Mouse (Mus musculus) embryonic facial prominence, embryonic 11.5 days (tissue): ENCODE measurements around the gene Pard3b. TPM values are rescaled to one million over a fixed set of nuclear protein-coding genes. Genes with fewer than 3 reads are reported as not detected.
"Not testable (repeated sequence)": the region's sequence is repeated elsewhere in the genome, so short reads cannot be mapped to it uniquely, and the experiment has no call there.

Experiments used
- ATAC-seq: fragments of 200-750 bp; cut with Nextera tagmentation; replicated peaks from 2 replicates; pipeline ENCODE4 v1.8.0; 2017; ENCODE audit warnings: low read depth; ENCODE audit not compliant: insufficient number of reproducible peaks, low FRiP score, low TSS enrichment
- DNase-seq: peaks from one replicate; pipeline ENCODE4 v3.0.0-alpha.2; 2015; ENCODE audit warnings: low spot score
- H3K27ac ChIP-seq: fragments of 300-500 bp; sonication (generic); replicated peaks from 2 replicates; pipeline ENCODE4 v1.5.1; 2014; ENCODE audit warnings: mild to moderate bottlenecking, low read depth, low read length, control low read depth
- H3K27me3 ChIP-seq: fragments of 300-500 bp; sonication (generic); 2 replicates; pipeline ENCODE4 v1.6.1; 2014; ENCODE audit warnings: mild to moderate bottlenecking, low read length, moderate library complexity, mixed read lengths; ENCODE audit not compliant: control insufficient read depth, insufficient read depth
- H3K36me3 ChIP-seq: fragments of 300-500 bp; sonication (generic); replicated peaks from 2 replicates; pipeline ENCODE4 v1.6.1; 2014; ENCODE audit warnings: low read depth, mild to moderate bottlenecking, low read length, moderate library complexity, mixed read lengths; ENCODE audit not compliant: control insufficient read depth, insufficient read depth
- H3K4me1 ChIP-seq: fragments of 300-500 bp; sonication (generic); 2 replicates; pipeline ENCODE4 v1.6.1; 2014; ENCODE audit warnings: low read length, mixed read lengths; ENCODE audit not compliant: control insufficient read depth, insufficient read depth
- H3K4me2 ChIP-seq: fragments of 300-500 bp; sonication (generic); 2 replicates; pipeline ENCODE4 v1.6.1; 2014; ENCODE audit warnings: low read depth, mild to moderate bottlenecking, control low read depth, low read length, moderate library complexity
- H3K4me3 ChIP-seq: fragments of 300-500 bp; sonication (generic); 2 replicates; pipeline ENCODE4 v1.5.1; 2014; ENCODE audit warnings: low read depth, low read length, control low read depth
- H3K9ac ChIP-seq: fragments of 300-500 bp; sonication (generic); replicated peaks from 2 replicates; pipeline ENCODE4 v1.6.1; 2014; ENCODE audit warnings: mild to moderate bottlenecking, control low read depth, low read length
- H3K9me3 ChIP-seq: fragments of 300-500 bp; sonication (generic); replicated peaks from 2 replicates; pipeline ENCODE4 v1.6.1; 2016; ENCODE audit warnings: mild to moderate bottlenecking, low read length, inconsistent platforms, mixed read lengths; ENCODE audit not compliant: control insufficient read depth
- WGBS: fragments of 180-500 bp; shearing (Covaris S2); extraction: QIAGEN DNeasy Blood & Tissue Kit; methylation state at CpG from one replicate; pipeline ENCODE4 v1.1.7; 2014; 5-methylcytosine and 5-hydroxymethylcytosine counted together
- polyA plus RNA-seq: library from polyadenylated mRNA; unstranded; fragments of >200 nt; fragmentation: Nextera tagmentation; extraction: Ambion mirVana; gene quantifications from 2 replicates; pipeline ENCODE4 v1.2.1, GENCODE M21; 2014

Pard3b gene
- polyA plus RNA-seq, 1 experiment from 2014 or later, result 7.7 TPM

DNA sequence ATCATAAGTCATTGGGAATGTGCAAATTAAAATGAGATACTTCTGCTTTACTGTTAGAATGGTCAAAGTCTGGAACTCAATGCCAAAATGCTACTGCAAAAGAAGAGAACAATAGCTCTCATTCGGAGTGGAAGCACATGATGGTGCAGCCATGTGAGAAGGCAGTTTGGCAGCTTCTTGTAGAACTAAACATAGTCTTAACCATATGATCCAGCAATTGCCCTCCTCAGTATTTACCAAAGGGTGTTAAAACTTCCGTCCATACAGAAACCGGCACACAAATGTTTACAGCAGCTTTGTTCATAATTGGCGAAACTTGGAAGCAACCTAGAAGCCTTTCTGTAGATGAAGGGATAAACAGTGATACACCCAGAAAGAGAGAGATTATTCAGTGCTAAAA, 943.9 kb downstream of the Pard3b start:
- H3K27ac ChIP-seq, result no peak overlapping the region
- 86% methylated on average over 4 of the region's 4 CpGs for WGBS
- H3K36me3 ChIP-seq, result no peaks in the 10 kb centered on the region
- no peak overlapping the region for H3K9ac ChIP-seq
- H3K9me3 ChIP-seq, result no peaks in the 10 kb centered on the region
- H3K4me2 ChIP-seq, result no peak overlapping the region
- no peak overlapping the region for H3K4me3 ChIP-seq
- no peak for DNase-seq
- no peaks in the 10 kb centered on the region for H3K27me3 ChIP-seq
- no peaks in the 10 kb centered on the region for H3K4me1 ChIP-seq
- no peak for ATAC-seq

- Histone ChIP-seq H3K4me2 (no peak overlapping the region), H3K36me3 (no peaks in the 10 kb centered on the region), H3K4me1 (peaks cover 4% of the 10 kb centered on the region), H3K9ac (no peak overlapping the region), H3K4me3 (no peak overlapping the region), H3K9me3 (no peaks in the 10 kb centered on the region), H3K27me3 (no peaks in the 10 kb centered on the region), H3K27ac (no peak overlapping the region)
- 97% methylated on average over 6 of the region's 6 CpGs for WGBS
- DNase-seq (no peak), ATAC-seq (no peak)
Observed at GRCm38 (mm10) chr1:62587536-62587935, 948.9 kb downstream of the Pard3b start.

- Histone ChIP-seq H3K4me3 (no peak overlapping the region), H3K36me3 (no peaks in the 10 kb centered on the region), H3K9me3 (no peaks in the 10 kb centered on the region), H3K27me3 (no peaks in the 10 kb centered on the region), H3K4me1 (peaks cover 4% of the 10 kb centered on the region), H3K4me2 (no peak overlapping the region), H3K27ac (no peak overlapping the region), H3K9ac (no peak overlapping the region)
- ATAC-seq, result peak; percentile 56
- 41% methylated on average over 6 of the region's 6 CpGs for WGBS
- DNase-seq, result peak; percentile 45
Observed at GRCm38 (mm10) chr1:62591296-62592031, 952.8 kb downstream of the Pard3b start.

DNA sequence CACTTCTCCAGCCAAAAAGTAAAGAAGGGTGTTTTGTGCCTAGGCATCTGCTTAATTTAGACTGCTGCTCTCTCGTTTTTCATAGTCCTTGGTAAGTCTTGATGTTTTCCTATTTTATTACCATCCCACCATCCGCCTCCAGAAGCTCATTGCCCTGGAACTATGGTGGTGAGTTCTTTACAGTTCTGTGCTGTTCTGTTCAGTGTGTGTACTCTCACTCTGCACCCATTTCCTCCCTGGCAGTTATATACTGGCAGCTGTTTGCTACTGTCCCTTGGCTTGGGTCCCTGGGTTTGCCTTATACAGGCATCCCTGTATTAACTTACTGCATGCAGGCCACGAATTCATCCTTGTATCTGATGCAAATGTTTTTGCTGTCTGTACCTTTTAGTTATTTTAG, 956.8 kb downstream of the Pard3b start:
- 71% methylated on average over 3 of the region's 3 CpGs for WGBS
- DNase-seq, result no peak

DNA sequence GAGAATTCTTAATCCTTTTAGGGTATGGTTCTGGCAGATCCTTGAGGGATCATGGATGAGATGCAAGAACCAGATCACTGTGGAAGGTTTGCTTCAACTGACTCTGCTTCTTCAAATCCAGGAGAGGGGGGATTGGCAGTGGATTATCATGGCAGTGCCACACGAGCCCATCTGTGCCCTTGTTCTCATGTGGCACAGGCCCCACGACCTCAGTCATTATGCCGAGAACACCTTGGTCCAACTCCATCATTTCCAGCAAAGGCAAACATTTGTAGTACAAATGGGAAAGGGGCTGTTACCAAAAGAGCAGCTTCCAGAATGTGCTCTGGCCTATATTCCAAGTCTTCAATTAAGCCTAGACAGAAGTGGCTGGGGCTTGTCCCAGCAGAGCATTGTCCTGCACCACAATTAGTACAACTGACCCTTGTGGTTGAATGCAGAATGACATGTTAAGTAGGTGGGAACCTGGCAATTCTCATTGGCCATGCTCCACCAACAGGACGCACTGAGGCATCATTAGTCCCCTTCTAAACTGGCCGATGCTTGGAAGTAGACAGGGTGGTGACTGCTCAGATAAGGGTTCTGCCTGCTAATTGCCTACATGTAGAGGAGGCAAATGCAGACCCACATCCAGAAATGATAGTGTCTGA, 959.3 kb downstream of the Pard3b start:
- Histone ChIP-seq H3K27ac (no peak overlapping the region), H3K36me3 (no peaks in the 10 kb centered on the region), H3K4me2 (no peak overlapping the region), H3K9me3 (no peaks in the 10 kb centered on the region), H3K4me3 (no peak overlapping the region), H3K9ac (no peak overlapping the region), H3K27me3 (no peaks in the 10 kb centered on the region), H3K4me1 (no peaks in the 10 kb centered on the region)
- WGBS, result 85% methylated on average over 5 of the region's 5 CpGs
- DNase-seq (no peak), ATAC-seq (no peak)

More for the DNA sequence above, 956.8 kb downstream of the Pard3b start:
- ATAC-seq, result no peak
- no peaks in the 10 kb centered on the region for H3K36me3 ChIP-seq
- H3K9me3 ChIP-seq, result no peaks in the 10 kb centered on the region
- H3K9ac ChIP-seq, result no peak overlapping the region
- H3K4me3 ChIP-seq, result no peak overlapping the region
- no peak overlapping the region for H3K27ac ChIP-seq
- H3K4me1 ChIP-seq, result peaks cover 4% of the 10 kb centered on the region
- no peaks in the 10 kb centered on the region for H3K27me3 ChIP-seq
- H3K4me2 ChIP-seq, result no peak overlapping the region

- ATAC-seq, result no peak
- Histone ChIP-seq H3K27me3 (no peaks in the 10 kb centered on the region), H3K36me3 (no peaks in the 10 kb centered on the region), H3K9me3 (no peaks in the 10 kb centered on the region), H3K27ac (no peak overlapping the region), H3K4me2 (no peak overlapping the region), H3K4me3 (no peak overlapping the region), H3K9ac (no peak overlapping the region), H3K4me1 (no peaks in the 10 kb centered on the region)
- DNase-seq, result no peak
- 88% methylated on average over 5 of the region's 5 CpGs for WGBS
Observed at GRCm38 (mm10) chr1:62598551-62598950, 959.9 kb downstream of the Pard3b start.

DNA sequence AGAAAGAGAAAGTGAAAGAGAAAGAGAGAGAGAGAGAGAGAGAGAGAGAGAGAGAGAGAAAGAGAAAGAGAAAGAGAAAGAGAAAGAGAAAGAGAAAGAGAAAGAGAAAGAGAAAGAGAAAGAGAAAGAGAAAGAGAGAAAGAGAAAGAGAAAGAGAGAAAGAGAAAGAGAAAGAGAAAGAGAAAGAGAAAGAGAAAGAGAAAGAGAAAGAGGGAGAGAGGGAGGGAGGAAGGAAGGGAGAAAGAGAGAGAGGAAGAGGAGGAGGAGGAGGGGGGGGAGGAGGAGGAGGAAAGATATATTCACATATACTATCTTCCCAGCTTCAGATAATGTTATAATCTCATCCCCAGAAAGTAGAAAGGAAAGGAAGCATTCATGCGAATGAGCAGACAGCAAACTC, 966.0 kb downstream of the Pard3b start:
- not testable (repeated sequence) for H3K9ac ChIP-seq, H3K27me3 ChIP-seq, ATAC-seq, H3K36me3 ChIP-seq, H3K27ac ChIP-seq, H3K4me2 ChIP-seq, H3K4me1 ChIP-seq, H3K9me3 ChIP-seq, H3K4me3 ChIP-seq, DNase-seq
- 100% methylated on average over 1 of the region's 1 CpGs for WGBS

DNA sequence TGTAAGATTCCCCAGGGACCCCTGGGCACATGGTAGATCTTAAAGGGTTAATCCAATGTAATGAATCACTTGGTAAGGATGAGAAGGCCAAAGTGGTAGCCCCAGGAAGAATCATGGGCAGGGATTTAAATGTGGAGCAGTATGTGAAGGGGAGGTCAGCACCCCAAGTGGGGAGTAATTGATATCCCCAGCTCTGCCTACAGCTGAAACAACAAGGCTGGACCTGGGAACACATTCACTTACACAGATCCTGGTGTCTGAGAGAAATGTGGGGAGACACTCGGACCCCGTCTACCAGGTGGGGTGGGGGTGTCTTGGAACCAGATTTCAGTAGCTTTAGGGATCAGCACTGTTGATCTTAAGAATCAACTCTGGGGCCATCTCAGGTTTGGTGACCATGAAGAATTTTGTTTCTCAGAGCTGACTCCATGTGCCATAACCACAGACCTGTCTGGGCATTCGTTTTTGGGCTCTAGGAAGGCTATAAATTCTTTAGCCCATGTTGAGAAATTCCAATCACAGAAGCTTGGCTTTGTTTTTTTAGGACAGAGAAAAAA, 979.6 kb downstream of the Pard3b start:
- Histone ChIP-seq H3K4me3 (no peak overlapping the region), H3K4me1 (no peaks in the 10 kb centered on the region), H3K4me2 (no peak overlapping the region), H3K36me3 (no peaks in the 10 kb centered on the region), H3K9ac (no peak overlapping the region), H3K27me3 (no peaks in the 10 kb centered on the region), H3K27ac (no peak overlapping the region), H3K9me3 (no peaks in the 10 kb centered on the region)
- no peak for ATAC-seq
- DNase-seq, result peak; percentile 45
- 63% methylated on average over 3 of the region's 3 CpGs for WGBS
